Mouse (Mus musculus): ENCODE results near the gene Olfml2a. TPM values are rescaled to one million over a fixed set of nuclear protein-coding genes. Genes with fewer than 3 reads are reported as not detected.

The Olfml2a gene
- polyA plus RNA-seq, 1 experiment from 2014 or later: 1.5 TPM

- ATAC-seq: peak; percentile 59
- no peaks in the 10 kb centered on the region for H3K9me3 ChIP-seq (ENCODE audit: control insufficient read depth)
- 19% methylated on average over 4 of the region's 4 CpGs for WGBS
- no peaks in the 10 kb centered on the region for H3K36me3 ChIP-seq (ENCODE audit: control insufficient read depth, insufficient read depth)
- H3K27me3 ChIP-seq (replicated peaks; ENCODE audit: control insufficient read depth, insufficient read depth, low read length): no peaks in the 10 kb centered on the region
- H3K27ac ChIP-seq (ENCODE audit: low read depth, low read length): no peak overlapping the region
- no peak overlapping the region for H3K9ac ChIP-seq (ENCODE audit: low read depth, low read length)
- no peak overlapping the region for H3K4me3 ChIP-seq (ENCODE audit: low read depth, low read length)
- TF ChIP-seq CTCF (IDR thresholded peaks at IDR 0.05; ENCODE audit: low read depth): no peak
- no peaks in the 10 kb centered on the region; the same call in 1 of the 2 replicates for H3K4me1 ChIP-seq (replicated peaks; ENCODE audit: control insufficient read depth, insufficient read depth, low read length)
- H3K4me2 ChIP-seq (replicated peaks; ENCODE audit: low read depth): 0 out of 2 replicates have a peak overlapping the region, but pooled peaks have one; percentile 24
These were observed 60.7 kb downstream of the Olfml2a start for GRCm38 (mm10) chr2:38992452-38992851.

- H3K9ac ChIP-seq (ENCODE audit: low read depth, low read length): peak within 1 kb of the TSS; percentile 43
- peak within 1 kb of the TSS; percentile 50 for H3K4me3 ChIP-seq (ENCODE audit: low read depth, low read length)
- no peaks in the 10 kb centered on the region; the same call in 1 of the 2 replicates for H3K4me1 ChIP-seq (replicated peaks; ENCODE audit: control insufficient read depth, insufficient read depth, low read length)
- no peaks in the 10 kb centered on the region for H3K9me3 ChIP-seq (ENCODE audit: control insufficient read depth)
- peak within 1 kb of the TSS; percentile 11; the same call in 1 of the 2 replicates for H3K27ac ChIP-seq (ENCODE audit: low read depth, low read length)
- H3K27me3 ChIP-seq (replicated peaks; ENCODE audit: control insufficient read depth, insufficient read depth, low read length): no peaks in the 10 kb centered on the region
- ATAC-seq: peak; percentile 89
- peaks cover 31% of the 10 kb centered on the region; the same call in 1 of the 2 replicates for H3K36me3 ChIP-seq (ENCODE audit: control insufficient read depth, insufficient read depth)
- 12% methylated on average over 33 of the region's 33 CpGs for WGBS
- peak within 1 kb of the TSS; percentile 77 for H3K4me2 ChIP-seq (replicated peaks; ENCODE audit: low read depth)
- peak; percentile 99 for TF ChIP-seq CTCF (IDR thresholded peaks at IDR 0.05; ENCODE audit: low read depth)
These were observed 65.9 kb downstream of the Olfml2a start, which contains the start of gene Wdr38 for GRCm38 (mm10) chr2:38997386-38998374. TSS of gene Wdr38 (plus strand) at chr2:38997476.

DNA sequence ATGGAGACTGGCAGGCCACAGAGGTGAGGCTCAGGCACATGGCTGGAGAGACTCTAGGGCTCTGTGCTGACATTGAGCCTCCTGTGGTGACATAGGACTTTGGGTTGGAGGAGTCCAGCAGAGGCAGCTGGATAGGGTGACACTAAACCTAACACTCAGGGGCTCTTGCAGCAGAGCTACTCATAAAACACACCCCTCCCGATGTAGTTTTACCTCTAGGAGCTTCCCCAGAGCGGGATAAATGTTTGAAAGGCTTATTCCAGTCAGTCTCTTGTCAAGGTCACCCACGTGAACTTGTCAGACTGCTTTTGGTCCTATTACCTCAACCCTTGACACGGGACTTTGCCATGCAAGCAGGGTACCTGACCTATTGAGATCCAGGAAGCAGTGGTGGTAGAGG is 67.6 kb downstream of the Olfml2a start:
- H3K27ac ChIP-seq (ENCODE audit: low read depth, low read length): no peak overlapping the region
- H3K4me1 ChIP-seq (replicated peaks; ENCODE audit: control insufficient read depth, insufficient read depth, low read length): no peaks in the 10 kb centered on the region; the same call in 1 of the 2 replicates
- no peaks in the 10 kb centered on the region for H3K27me3 ChIP-seq (replicated peaks; ENCODE audit: control insufficient read depth, insufficient read depth, low read length)
- H3K4me2 ChIP-seq (replicated peaks; ENCODE audit: low read depth): no peak overlapping the region
- no peaks in the 10 kb centered on the region for H3K9me3 ChIP-seq (ENCODE audit: control insufficient read depth)
- peaks cover 38% of the 10 kb centered on the region; the same call in 1 of the 2 replicates for H3K36me3 ChIP-seq (ENCODE audit: control insufficient read depth, insufficient read depth)
- WGBS: 23% methylated on average over 4 of the region's 4 CpGs
- H3K4me3 ChIP-seq (ENCODE audit: low read depth, low read length): no peak overlapping the region
- no peak for ATAC-seq
- no peak for TF ChIP-seq CTCF (IDR thresholded peaks at IDR 0.05; ENCODE audit: low read depth)
- H3K9ac ChIP-seq (ENCODE audit: low read depth, low read length): no peak overlapping the region

DNA sequence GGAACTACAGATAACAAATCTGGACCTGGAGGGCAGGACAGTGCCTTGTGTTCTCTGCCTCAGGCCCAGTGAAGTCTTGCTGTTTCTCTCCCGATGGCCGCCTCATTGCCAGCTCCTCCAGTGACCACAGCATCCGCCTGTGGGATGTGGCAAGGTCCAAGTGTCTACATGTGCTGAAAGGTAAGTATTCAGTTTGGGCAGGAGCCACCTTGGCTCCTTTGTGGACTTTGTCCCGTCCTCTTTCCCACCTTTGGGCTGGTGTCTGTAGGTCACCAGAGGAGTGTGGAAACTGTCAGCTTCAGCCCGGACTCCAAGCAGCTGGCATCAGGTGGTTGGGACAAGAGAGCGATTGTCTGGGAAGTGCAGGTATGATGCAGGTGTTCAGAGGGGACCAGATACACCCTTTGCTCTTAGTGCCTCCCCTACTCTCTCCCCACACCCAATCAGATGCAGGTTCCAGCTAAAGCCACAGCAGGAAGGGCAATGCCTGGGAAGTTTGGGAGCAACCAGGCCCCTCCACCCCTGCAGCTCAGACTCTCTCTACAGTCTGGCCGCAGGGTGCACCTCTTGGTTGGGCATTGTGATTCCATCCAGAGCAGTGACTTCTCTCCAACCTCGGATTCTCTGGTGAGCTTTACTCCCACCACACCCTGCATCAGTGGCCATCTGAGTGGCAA is 68.3 kb downstream of the Olfml2a start:
- Histone ChIP-seq H3K27ac (ENCODE audit: low read depth, low read length) (peak overlapping the region; percentile 28; the same call in 1 of the 2 replicates), H3K36me3 (ENCODE audit: control insufficient read depth, insufficient read depth) (peaks cover 38% of the 10 kb centered on the region; the same call in 1 of the 2 replicates), H3K4me1 (replicated peaks; ENCODE audit: control insufficient read depth, insufficient read depth, low read length) (no peaks in the 10 kb centered on the region; the same call in 1 of the 2 replicates), H3K9me3 (ENCODE audit: control insufficient read depth) (no peaks in the 10 kb centered on the region), H3K27me3 (replicated peaks; ENCODE audit: control insufficient read depth, insufficient read depth, low read length) (no peaks in the 10 kb centered on the region), H3K4me3 (ENCODE audit: low read depth, low read length) (no peak overlapping the region), H3K9ac (ENCODE audit: low read depth, low read length) (no peak overlapping the region), H3K4me2 (replicated peaks; ENCODE audit: low read depth) (no peak overlapping the region)
- 0 out of 2 replicates have a peak, but pooled peaks have one; percentile 8 for ATAC-seq
- 52% methylated on average over 8 of the region's 8 CpGs for WGBS
- TF ChIP-seq CTCF (IDR thresholded peaks at IDR 0.05; ENCODE audit: low read depth): no peak

DNA sequence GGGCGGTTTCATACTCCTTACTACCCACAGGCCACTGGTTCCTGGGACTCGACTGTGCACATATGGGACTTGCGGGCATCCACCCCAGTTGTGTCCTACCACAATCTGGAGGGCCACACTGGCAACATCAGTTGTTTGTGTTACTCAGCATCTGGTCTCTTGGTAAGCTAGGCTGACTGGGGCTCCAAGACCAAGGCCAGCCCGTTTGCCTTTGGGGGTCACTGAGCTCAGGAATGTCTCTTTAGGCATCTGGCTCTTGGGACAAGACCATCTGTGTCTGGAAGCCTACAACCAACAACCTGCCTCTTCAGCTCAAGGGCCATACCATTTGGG is 68.8 kb downstream of the Olfml2a start:
- no peak for TF ChIP-seq CTCF (IDR thresholded peaks at IDR 0.05; ENCODE audit: low read depth)
- WGBS: 76% methylated on average over 4 of the region's 4 CpGs
- H3K4me3 ChIP-seq (ENCODE audit: low read depth, low read length): no peak overlapping the region
- peaks cover 38% of the 10 kb centered on the region; the same call in 1 of the 2 replicates for H3K36me3 ChIP-seq (ENCODE audit: control insufficient read depth, insufficient read depth)
- H3K27ac ChIP-seq (ENCODE audit: low read depth, low read length): 0 out of 2 replicates have a peak overlapping the region, but pooled peaks have one; percentile 28
- H3K27me3 ChIP-seq (replicated peaks; ENCODE audit: control insufficient read depth, insufficient read depth, low read length): no peaks in the 10 kb centered on the region
- H3K9ac ChIP-seq (ENCODE audit: low read depth, low read length): no peak overlapping the region
- no peaks in the 10 kb centered on the region for H3K9me3 ChIP-seq (ENCODE audit: control insufficient read depth)
- ATAC-seq: no peak
- no peak overlapping the region for H3K4me2 ChIP-seq (replicated peaks; ENCODE audit: low read depth)
- H3K4me1 ChIP-seq (replicated peaks; ENCODE audit: control insufficient read depth, insufficient read depth, low read length): no peaks in the 10 kb centered on the region; the same call in 1 of the 2 replicates

DNA sequence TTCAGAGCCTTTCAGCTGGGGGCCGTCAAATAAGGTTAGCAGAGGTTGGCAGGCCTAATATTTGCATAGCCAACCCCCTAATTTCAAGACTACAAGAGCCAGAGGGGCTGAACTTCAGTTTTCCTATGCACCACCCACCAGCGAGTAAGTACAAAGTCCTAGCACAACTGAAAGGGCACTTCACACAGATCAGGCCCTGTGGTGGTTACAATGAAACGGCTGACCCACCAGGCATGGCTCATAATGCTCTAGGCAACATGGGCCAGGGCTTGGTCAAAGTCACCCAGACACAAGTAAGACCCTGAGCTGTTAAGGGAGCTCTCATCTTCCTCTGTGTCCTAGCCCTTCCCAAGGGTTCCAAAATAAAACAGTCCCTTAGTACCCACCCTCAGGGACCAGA is 70.1 kb downstream of the Olfml2a start:
- Histone ChIP-seq H3K36me3 (ENCODE audit: control insufficient read depth, insufficient read depth) (peaks cover 38% of the 10 kb centered on the region; the same call in 1 of the 2 replicates), H3K4me2 (replicated peaks; ENCODE audit: low read depth) (no peak overlapping the region), H3K4me1 (replicated peaks; ENCODE audit: control insufficient read depth, insufficient read depth, low read length) (no peaks in the 10 kb centered on the region; the same call in 1 of the 2 replicates), H3K27me3 (replicated peaks; ENCODE audit: control insufficient read depth, insufficient read depth, low read length) (no peaks in the 10 kb centered on the region), H3K9me3 (ENCODE audit: control insufficient read depth) (no peaks in the 10 kb centered on the region), H3K27ac (ENCODE audit: low read depth, low read length) (no peak overlapping the region), H3K4me3 (ENCODE audit: low read depth, low read length) (no peak overlapping the region), H3K9ac (ENCODE audit: low read depth, low read length) (no peak overlapping the region)
- 56% methylated on average over 3 of the region's 3 CpGs for WGBS
- no peak for ATAC-seq
- TF ChIP-seq CTCF (IDR thresholded peaks at IDR 0.05; ENCODE audit: low read depth): no peak
